Mouse (Mus musculus): ENCODE measurements around the gene Slc10a2. TPM values are rescaled to one million over a fixed set of nuclear protein-coding genes. Genes with fewer than 3 reads are reported as not detected.
"Not testable (repeated sequence)": the region's sequence is repeated elsewhere in the genome, so short reads cannot be mapped to it uniquely, and the experiment has no call there.

Gene Slc10a2
- not detected for total RNA-seq (2022)

DNA sequence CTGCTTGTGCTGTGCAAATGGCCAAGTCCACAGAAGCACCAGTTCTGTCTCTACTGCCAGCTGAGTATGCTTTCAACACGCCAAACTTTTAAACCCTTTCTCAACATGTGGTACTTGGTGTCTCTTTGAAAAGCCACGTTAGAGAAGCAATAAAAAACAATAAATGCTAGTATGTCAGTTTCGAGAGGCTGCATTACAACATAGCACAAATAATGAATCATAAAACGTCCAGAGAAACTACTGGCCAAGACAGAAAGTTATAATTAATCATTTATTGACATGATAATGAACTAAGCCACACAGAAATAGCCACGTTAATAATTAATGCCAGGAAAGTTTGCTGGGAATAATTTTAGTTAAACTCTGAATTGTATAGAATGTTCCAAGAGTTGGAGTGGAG lies at the start of gene Slc10a2:
Slc10a2 (minus strand) TSS at position 166 of the 400 bp plus-strand sequence.
- DNase-seq (ENCODE audit: low spot score in 2 of 2), result no peak

- no peak for DNase-seq (ENCODE audit: low spot score in 2 of 2)
Measured at GRCm38 (mm10) chr8:5129322-5129829, 24.2 kb upstream of the Slc10a2 start.

GRCm38 (mm10) chr8:5106855-5107254 lies 1.7 kb upstream of the Slc10a2 start:
- no peak for DNase-seq (ENCODE audit: low spot score in 2 of 2)

- no peak for DNase-seq (ENCODE audit: low spot score in 2 of 2)
Measured at GRCm38 (mm10) chr8:5095392-5095791, 9.8 kb downstream of the Slc10a2 start.

- DNase-seq (ENCODE audit: low spot score in 2 of 2), result not testable (repeated sequence)
Measured at GRCm38 (mm10) chr8:5093991-5094390, 11.2 kb downstream of the Slc10a2 start.

DNA sequence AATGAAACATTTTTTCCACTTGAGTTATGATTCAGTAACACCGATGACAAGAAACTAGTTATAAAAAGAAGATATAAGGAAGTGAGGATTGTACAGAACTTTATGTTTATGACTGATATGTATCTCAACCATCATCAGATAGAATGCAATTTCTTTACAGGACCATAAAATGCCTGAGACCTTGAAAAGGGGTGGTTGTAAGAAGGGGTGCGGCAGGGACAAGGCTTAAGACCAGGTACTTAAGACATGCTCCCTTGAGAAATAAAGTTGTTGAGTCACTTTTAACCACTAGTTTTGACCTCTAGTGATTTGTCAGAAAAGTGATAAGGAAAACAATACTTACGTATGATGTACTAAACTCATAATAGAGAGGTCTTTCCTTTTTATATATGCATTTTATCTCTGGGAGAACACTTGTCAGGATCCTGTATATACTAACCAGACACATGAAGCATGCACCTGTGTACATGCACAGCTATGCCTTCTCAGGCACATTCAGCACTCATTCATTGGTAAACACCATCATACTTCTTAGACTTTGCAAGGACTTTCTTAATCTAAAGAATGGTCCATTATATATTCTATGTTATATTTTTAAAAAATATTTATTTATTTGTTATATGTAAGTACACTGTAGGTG lies 31.4 kb downstream of the Slc10a2 start:
- DNase-seq (ENCODE audit: low spot score in 2 of 2), result no peak

DNA sequence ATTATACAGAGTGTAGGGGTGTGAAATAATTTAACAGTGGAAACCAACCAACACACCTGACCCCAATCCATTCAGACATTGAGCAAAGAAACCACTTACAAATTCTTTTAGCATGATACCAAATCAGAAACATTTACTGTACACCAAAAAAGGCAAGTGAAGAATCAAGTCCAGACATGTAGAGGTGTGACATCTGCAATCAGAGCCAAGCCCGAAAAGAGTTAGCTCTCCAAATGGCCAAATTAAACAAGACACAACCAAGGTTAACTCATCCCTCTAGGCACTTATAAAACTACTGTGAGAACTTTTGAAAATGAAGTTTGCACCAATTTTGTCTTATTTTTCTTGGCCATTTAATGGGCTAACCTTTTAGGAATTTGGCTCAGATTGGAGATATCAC lies 46.3 kb downstream of the Slc10a2 start:
- DNase-seq (ENCODE audit: low spot score in 2 of 2), result no peak

DNA sequence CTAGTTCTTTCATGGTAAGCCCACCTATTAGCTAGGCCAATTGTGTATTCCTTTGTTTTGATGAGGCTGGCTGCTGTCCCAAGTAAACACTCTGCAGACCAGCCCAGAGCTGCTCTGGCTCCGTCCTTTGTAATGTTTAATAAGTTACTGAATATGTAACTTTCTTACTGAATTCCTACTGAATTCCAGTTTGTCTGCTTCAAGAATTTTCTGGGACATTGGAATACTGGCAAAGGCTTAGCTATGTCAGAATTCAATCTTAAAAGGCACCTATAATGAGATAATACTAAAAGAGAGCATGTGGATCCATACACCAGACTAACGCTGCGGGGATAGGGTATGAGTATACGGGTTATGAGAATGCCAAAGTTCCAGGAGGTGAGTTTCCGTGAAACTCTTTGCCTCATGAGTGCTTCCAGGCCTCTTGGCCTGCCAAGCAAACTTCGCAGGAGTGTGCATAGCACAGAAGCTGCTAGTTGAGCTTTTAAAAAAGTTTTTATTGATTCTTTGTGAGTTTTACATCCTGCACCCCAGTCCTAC lies 60.7 kb downstream of the Slc10a2 start:
- not testable (repeated sequence) for DNase-seq (ENCODE audit: low spot score in 2 of 2)

DNA sequence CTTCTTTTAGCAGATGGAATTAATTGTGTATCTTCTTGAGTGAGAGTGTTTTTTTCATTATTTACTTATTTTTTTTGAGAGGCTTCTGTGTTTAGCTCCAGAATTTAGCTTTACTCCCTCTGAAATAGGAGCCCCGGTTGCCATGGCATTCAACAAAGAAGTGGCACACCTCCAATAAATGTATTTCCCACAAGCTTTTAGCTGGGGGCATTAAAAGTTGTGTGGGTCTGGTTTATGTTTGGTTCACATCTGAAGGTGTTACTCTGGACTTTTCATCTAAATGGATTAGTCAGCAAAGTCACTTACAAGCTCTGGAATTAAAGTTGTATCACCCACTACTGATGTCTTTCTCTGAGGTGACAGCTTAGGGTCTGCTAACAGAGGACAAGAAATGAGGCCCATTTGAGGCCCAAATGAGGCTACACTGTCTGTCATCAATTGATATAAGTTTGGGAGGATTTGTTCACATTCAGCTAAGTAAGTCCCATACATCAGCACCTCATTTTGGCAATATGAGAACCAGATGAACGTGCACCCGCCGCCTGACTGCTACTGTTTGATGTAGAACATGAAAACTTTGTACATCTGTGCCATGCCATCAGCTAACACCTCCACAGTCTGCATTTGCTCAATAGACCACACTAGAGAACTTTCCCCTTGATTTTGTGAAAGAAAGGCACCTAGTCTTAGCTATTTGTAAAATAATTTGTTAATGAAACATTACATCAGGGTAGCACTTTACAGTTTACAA lies 66.2 kb downstream of the Slc10a2 start:
- DNase-seq (ENCODE audit: low spot score in 2 of 2), result no peak
